Mouse (Mus musculus): Measurements from ENCODE around the gene Arhgef25. TPM values are rescaled to one million over a fixed set of nuclear protein-coding genes. Genes with fewer than 3 reads are reported as not detected.

The Arhgef25 gene
- polyA plus RNA-seq (2014; fragmentation: Nextera tagmentation; extraction: Ambion mirVana): 49.0 and 57.7 TPM in 2 replicates

- Histone ChIP-seq H3K27me3 (replicated peaks; ENCODE audit: control insufficient read depth, insufficient read depth, low read length) (no peaks in the 10 kb centered on the region), H3K9me3 (ENCODE audit: control insufficient read depth, low read length) (no peaks in the 10 kb centered on the region), H3K4me3 (ENCODE audit: low read depth, low read length) (peak within 1 kb of the TSS; percentile 65), H3K36me3 (ENCODE audit: control insufficient read depth, insufficient read depth, low read length) (peaks cover 31% of the 10 kb centered on the region), H3K27ac (ENCODE audit: low read depth) (peak within 1 kb of the TSS; percentile 81), H3K9ac (ENCODE audit: low read length) (peak within 1 kb of the TSS; percentile 74), H3K4me2 (ENCODE audit: low read length) (peak within 1 kb of the TSS; percentile 94), H3K4me1 (replicated peaks; ENCODE audit: control insufficient read depth, insufficient read depth, low read length) (peaks cover 16% of the 10 kb centered on the region)
- ATAC-seq (replicated peaks; ENCODE audit: low FRiP score, low TSS enrichment, low read depth) (no peak; the same call in 1 of the 2 replicates), DNase-seq (ENCODE audit: low spot score) (peak; percentile 80)
- 2% methylated on average over 35 of the region's 35 CpGs for WGBS
These were observed at the start of gene Arhgef25 for GRCm38 (mm10) chr10:127189651-127190381. TSS of gene Arhgef25 (minus strand) at chr10:127190083.

DNA sequence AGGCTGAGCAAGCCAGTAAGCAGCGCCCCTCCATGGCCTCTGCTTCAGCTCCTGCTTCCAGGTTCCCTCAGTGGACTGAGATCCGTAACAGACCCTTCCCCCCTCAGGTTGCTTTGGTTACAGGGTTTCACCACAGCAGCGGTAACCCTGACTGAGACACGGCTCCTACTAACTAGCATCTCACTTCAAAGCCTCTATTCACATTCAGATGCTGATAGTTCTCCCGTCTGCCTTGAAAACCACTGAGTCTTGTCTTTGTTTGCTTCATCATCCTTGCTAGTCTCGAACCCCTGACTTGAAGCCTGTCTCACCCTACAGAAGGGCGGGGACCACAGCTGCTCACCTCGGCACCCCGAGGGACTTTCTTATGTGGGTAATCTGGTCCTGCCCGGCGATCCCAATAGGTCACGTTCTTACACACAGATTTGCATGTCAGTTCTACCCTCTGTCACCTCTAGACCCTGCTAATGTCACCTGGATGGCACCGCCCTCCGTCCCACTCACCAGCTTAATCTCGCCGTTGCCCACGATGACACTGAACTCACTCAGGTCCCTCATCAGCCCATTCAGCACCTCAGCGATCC lies 48.5 kb upstream of the Arhgef25 start:
- Histone ChIP-seq H3K27ac (ENCODE audit: low read depth) (no peak overlapping the region), H3K9ac (ENCODE audit: low read length) (no peak overlapping the region), H3K27me3 (replicated peaks; ENCODE audit: control insufficient read depth, insufficient read depth, low read length) (0 out of 2 replicates have a peak, but pooled peaks cover 4% of the 10 kb centered on the region), H3K4me1 (replicated peaks; ENCODE audit: control insufficient read depth, insufficient read depth, low read length) (no peaks in the 10 kb centered on the region), H3K9me3 (ENCODE audit: control insufficient read depth, low read length) (no peaks in the 10 kb centered on the region), H3K36me3 (ENCODE audit: control insufficient read depth, insufficient read depth, low read length) (no peaks in the 10 kb centered on the region), H3K4me3 (ENCODE audit: low read depth, low read length) (no peak overlapping the region), H3K4me2 (ENCODE audit: low read length) (no peak overlapping the region)
- no peak for ATAC-seq (replicated peaks; ENCODE audit: low FRiP score, low TSS enrichment, low read depth)
- no peak for DNase-seq (ENCODE audit: low spot score)
- 62% methylated on average over 18 of the region's 18 CpGs for WGBS

DNA sequence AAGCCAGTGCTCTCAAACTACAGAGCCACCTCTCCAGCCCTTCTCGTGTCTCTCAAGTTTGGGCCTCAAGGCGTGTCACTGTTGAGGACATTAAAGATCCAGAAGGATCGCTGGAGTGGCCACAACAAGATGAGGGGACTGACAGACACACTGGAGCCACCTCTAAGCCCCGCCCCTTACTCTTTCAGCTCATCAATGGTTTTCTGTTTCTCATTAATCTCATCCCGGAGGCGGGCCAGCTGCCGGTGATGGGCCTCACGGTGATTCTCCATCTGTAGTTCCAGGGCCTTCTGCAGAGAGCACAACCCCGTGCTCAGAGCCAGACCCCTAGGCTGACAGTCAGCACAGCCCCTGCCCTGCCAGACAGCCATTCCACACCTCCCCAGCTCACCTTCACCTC lies 46.7 kb upstream of the Arhgef25 start:
- H3K27ac ChIP-seq (ENCODE audit: low read depth): no peak overlapping the region
- H3K27me3 ChIP-seq (replicated peaks; ENCODE audit: control insufficient read depth, insufficient read depth, low read length): 0 out of 2 replicates have a peak, but pooled peaks cover 4% of the 10 kb centered on the region
- DNase-seq (ENCODE audit: low spot score) (no peak), ATAC-seq (replicated peaks; ENCODE audit: low FRiP score, low TSS enrichment, low read depth) (no peak)
- no peaks in the 10 kb centered on the region for H3K4me1 ChIP-seq (replicated peaks; ENCODE audit: control insufficient read depth, insufficient read depth, low read length)
- H3K9me3 ChIP-seq (ENCODE audit: control insufficient read depth, low read length): no peaks in the 10 kb centered on the region
- no peaks in the 10 kb centered on the region for H3K36me3 ChIP-seq (ENCODE audit: control insufficient read depth, insufficient read depth, low read length)
- no peak overlapping the region for H3K4me2 ChIP-seq (ENCODE audit: low read length)
- no peak overlapping the region for H3K4me3 ChIP-seq (ENCODE audit: low read depth, low read length)
- WGBS: 42% methylated on average over 9 of the region's 9 CpGs
- no peak overlapping the region for H3K9ac ChIP-seq (ENCODE audit: low read length)

GRCm38 (mm10) chr10:127233141-127233540 lies 43.3 kb upstream of the Arhgef25 start:
- Histone ChIP-seq H3K4me2 (ENCODE audit: low read length) (no peak overlapping the region), H3K4me3 (ENCODE audit: low read depth, low read length) (no peak overlapping the region), H3K9me3 (ENCODE audit: control insufficient read depth, low read length) (no peaks in the 10 kb centered on the region), H3K36me3 (ENCODE audit: control insufficient read depth, insufficient read depth, low read length) (no peaks in the 10 kb centered on the region), H3K27ac (ENCODE audit: low read depth) (no peak overlapping the region), H3K4me1 (replicated peaks; ENCODE audit: control insufficient read depth, insufficient read depth, low read length) (no peaks in the 10 kb centered on the region), H3K9ac (ENCODE audit: low read length) (no peak overlapping the region), H3K27me3 (replicated peaks; ENCODE audit: control insufficient read depth, insufficient read depth, low read length) (0 out of 2 replicates have a peak, but pooled peaks cover 2% of the 10 kb centered on the region)
- 77% methylated on average over 9 of the region's 9 CpGs for WGBS
- ATAC-seq (replicated peaks; ENCODE audit: low FRiP score, low TSS enrichment, low read depth): no peak
- DNase-seq (ENCODE audit: low spot score): no peak

DNA sequence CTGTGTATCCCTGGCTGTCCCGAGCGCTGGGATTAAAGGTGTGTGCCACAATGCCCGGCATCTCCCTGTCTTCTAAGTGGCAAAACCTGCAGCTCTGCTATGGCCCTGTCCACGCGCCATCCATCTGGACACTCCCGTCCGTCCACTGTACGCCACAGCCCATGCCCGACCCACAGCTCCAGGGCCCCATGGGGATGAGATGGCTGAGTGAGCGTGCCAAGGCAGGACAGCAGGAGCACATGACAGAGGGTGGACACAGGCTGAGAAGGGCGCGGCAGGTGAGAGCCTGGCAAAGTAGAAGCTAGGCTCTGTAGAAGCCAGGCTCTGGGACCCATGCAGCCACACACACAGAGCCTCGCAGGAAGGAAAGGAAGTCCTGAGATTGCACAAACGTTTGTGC lies 41.9 kb upstream of the Arhgef25 start:
- no peak overlapping the region for H3K4me2 ChIP-seq (ENCODE audit: low read length)
- WGBS: 81% methylated on average over 14 of the region's 14 CpGs
- H3K9me3 ChIP-seq (ENCODE audit: control insufficient read depth, low read length): no peaks in the 10 kb centered on the region
- H3K9ac ChIP-seq (ENCODE audit: low read length): no peak overlapping the region
- H3K4me1 ChIP-seq (replicated peaks; ENCODE audit: control insufficient read depth, insufficient read depth, low read length): no peaks in the 10 kb centered on the region
- no peaks in the 10 kb centered on the region for H3K27me3 ChIP-seq (replicated peaks; ENCODE audit: control insufficient read depth, insufficient read depth, low read length)
- no peaks in the 10 kb centered on the region for H3K36me3 ChIP-seq (ENCODE audit: control insufficient read depth, insufficient read depth, low read length)
- no peak overlapping the region for H3K27ac ChIP-seq (ENCODE audit: low read depth)
- ATAC-seq (replicated peaks; ENCODE audit: low FRiP score, low TSS enrichment, low read depth): no peak
- H3K4me3 ChIP-seq (ENCODE audit: low read depth, low read length): no peak overlapping the region
- no peak for DNase-seq (ENCODE audit: low spot score)

DNA sequence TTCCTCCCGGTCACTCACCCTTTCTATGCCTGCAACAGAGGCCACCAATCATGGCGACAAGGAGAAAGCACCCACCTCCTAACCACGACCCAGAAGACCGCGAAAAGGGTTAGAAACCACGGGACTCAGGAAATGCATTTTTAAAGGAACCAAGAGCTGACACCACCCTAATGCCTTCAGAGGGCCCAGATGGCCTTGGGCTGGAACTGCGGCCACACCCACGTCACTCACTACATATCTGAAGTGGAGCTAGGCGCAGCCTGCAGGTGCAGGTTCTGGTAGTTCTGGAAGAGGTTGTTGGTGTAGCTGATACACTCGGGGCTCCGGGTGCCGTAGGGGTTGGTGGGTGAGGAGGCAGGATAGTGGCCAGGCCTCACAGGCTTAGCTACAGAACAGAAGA lies 40.8 kb upstream of the Arhgef25 start:
- no peak overlapping the region for H3K27ac ChIP-seq (ENCODE audit: low read depth)
- no peak overlapping the region for H3K4me2 ChIP-seq (ENCODE audit: low read length)
- 83% methylated on average over 12 of the region's 12 CpGs for WGBS
- H3K27me3 ChIP-seq (replicated peaks; ENCODE audit: control insufficient read depth, insufficient read depth, low read length): no peaks in the 10 kb centered on the region
- H3K4me3 ChIP-seq (ENCODE audit: low read depth, low read length): no peak overlapping the region
- ATAC-seq (replicated peaks; ENCODE audit: low FRiP score, low TSS enrichment, low read depth): no peak
- H3K4me1 ChIP-seq (replicated peaks; ENCODE audit: control insufficient read depth, insufficient read depth, low read length): 0 out of 2 replicates have a peak, but pooled peaks cover under 1% of the 10 kb centered on the region
- no peak for DNase-seq (ENCODE audit: low spot score)
- no peaks in the 10 kb centered on the region for H3K9me3 ChIP-seq (ENCODE audit: control insufficient read depth, low read length)
- H3K36me3 ChIP-seq (ENCODE audit: control insufficient read depth, insufficient read depth, low read length): no peaks in the 10 kb centered on the region
- no peak overlapping the region for H3K9ac ChIP-seq (ENCODE audit: low read length)

DNA sequence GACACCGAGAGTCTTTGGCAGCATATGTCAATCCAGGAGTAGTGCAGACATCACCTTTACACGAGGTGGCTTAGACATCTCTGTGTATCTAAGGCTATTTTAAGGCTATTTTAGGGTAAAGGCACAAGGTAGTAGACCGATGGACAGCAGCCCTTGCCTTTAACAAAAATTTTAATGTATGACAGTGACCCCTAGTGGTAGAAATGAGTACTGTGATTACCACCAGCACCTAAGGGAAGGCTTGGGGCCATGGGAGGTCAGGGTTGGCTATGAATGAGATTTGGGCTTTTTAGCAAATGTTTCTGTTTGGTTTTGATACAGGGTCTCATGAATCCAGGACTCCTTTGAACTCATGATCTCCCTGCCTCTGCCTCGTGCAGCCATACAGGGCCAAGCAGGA lies 39.0 kb upstream of the Arhgef25 start:
- Histone ChIP-seq H3K36me3 (ENCODE audit: control insufficient read depth, insufficient read depth, low read length) (no peaks in the 10 kb centered on the region), H3K27ac (ENCODE audit: low read depth) (no peak overlapping the region), H3K4me1 (replicated peaks; ENCODE audit: control insufficient read depth, insufficient read depth, low read length) (0 out of 2 replicates have a peak, but pooled peaks cover 3% of the 10 kb centered on the region), H3K9ac (ENCODE audit: low read length) (no peak overlapping the region), H3K4me3 (ENCODE audit: low read depth, low read length) (no peak overlapping the region), H3K27me3 (replicated peaks; ENCODE audit: control insufficient read depth, insufficient read depth, low read length) (no peaks in the 10 kb centered on the region), H3K4me2 (ENCODE audit: low read length) (no peak overlapping the region), H3K9me3 (ENCODE audit: control insufficient read depth, low read length) (no peaks in the 10 kb centered on the region)
- DNase-seq (ENCODE audit: low spot score) (peak; percentile 63), ATAC-seq (replicated peaks; ENCODE audit: low FRiP score, low TSS enrichment, low read depth) (peak; percentile 78; the same call in 1 of the 2 replicates)
- WGBS: 22% methylated on average over 4 of the region's 4 CpGs

GRCm38 (mm10) chr10:127227163-127227562 lies 37.3 kb upstream of the Arhgef25 start:
- no peak overlapping the region for H3K27ac ChIP-seq (ENCODE audit: low read depth)
- 0 out of 2 replicates have a peak, but pooled peaks cover 3% of the 10 kb centered on the region for H3K4me1 ChIP-seq (replicated peaks; ENCODE audit: control insufficient read depth, insufficient read depth, low read length)
- 81% methylated on average over 8 of the region's 8 CpGs for WGBS
- H3K27me3 ChIP-seq (replicated peaks; ENCODE audit: control insufficient read depth, insufficient read depth, low read length): no peaks in the 10 kb centered on the region
- H3K36me3 ChIP-seq (ENCODE audit: control insufficient read depth, insufficient read depth, low read length): no peaks in the 10 kb centered on the region
- DNase-seq (ENCODE audit: low spot score) (no peak), ATAC-seq (replicated peaks; ENCODE audit: low FRiP score, low TSS enrichment, low read depth) (no peak)
- no peaks in the 10 kb centered on the region for H3K9me3 ChIP-seq (ENCODE audit: control insufficient read depth, low read length)
- H3K4me2 ChIP-seq (ENCODE audit: low read length): no peak overlapping the region
- H3K9ac ChIP-seq (ENCODE audit: low read length): no peak overlapping the region
- no peak overlapping the region for H3K4me3 ChIP-seq (ENCODE audit: low read depth, low read length)
